ENCODE assay signal across 9 mouse cellular contexts in the genomic region with DNA sequence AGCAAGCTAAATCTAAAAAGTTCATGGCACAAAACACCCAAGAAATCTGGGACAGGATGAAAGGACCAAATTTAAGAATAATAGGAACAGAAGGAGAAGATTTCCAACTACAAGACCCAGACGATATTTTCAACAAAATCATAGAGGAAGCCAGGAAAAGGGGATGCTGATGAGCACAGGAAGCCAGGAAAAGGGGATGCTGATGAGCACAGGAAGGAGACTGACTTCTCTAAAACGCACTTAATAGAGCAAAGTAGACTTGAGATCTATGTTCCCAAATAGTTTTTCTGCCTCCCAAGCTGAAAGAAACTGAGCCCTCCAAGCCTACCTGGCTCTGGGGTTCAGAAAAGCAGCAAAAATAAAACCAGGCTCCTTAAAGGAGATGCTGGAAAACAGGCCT. TPM values are rescaled to one million over a fixed set of nuclear protein-coding genes. Genes with fewer than 3 reads are reported as not detected.
DNase-seq lines count a peak whose midpoint lies in the region; ATAC-seq and TF ChIP-seq lines count a peak whose summit lies in the region.
"Had no signal": no experiment of that assay in that cellular context is flagged by ENCODE, and none has a peak within 500 bp of the region (broad histone marks: within the 10 kb centered on the region; RNA-seq: fewer than 3 reads in every experiment).

No protein-coding gene starts in this region.

- WGBS in kidney, embryonic 14.5 days, result 57% methylated on average over 2 of the region's 2 CpGs
- 33% methylated on average over 2 of the region's 2 CpGs for WGBS in heart, postnatal 0 days
- WGBS in midbrain, embryonic 14.5 days, result 69% methylated on average over 2 of the region's 2 CpGs
- WGBS in cerebellum, adult 2 months, result 47% methylated on average over 2 of the region's 2 CpGs

- peaks cover 29% of the 10 kb centered on the region for H3K4me1 ChIP-seq in kidney, embryonic 14.5 days (ENCODE audit: control insufficient read depth, insufficient read depth, low read length)
- peaks cover 48% of the 10 kb centered on the region for H3K4me1 ChIP-seq in heart, postnatal 0 days (ENCODE audit: control insufficient read depth, insufficient read depth)
- peaks cover 32% of the 10 kb centered on the region for H3K4me1 ChIP-seq in midbrain, embryonic 14.5 days (ENCODE audit: control insufficient read depth, insufficient read depth, low read length)
- no peaks in the 10 kb centered on the region; the same call in 1 of the 2 replicates for H3K4me1 ChIP-seq in cerebellum, adult 2 months (ENCODE audit: control insufficient read depth, insufficient read depth, low read length)

- ATAC-seq in kidney, embryonic 14.5 days (ENCODE audit: low FRiP score, low TSS enrichment), result no peak
- no peak for ATAC-seq in heart, postnatal 0 days (ENCODE audit: insufficient read depth, low read depth)
- no peak for ATAC-seq in midbrain, embryonic 14.5 days (ENCODE audit: low FRiP score, low TSS enrichment)

- no peaks in the 10 kb centered on the region for H3K9me3 ChIP-seq in kidney, embryonic 14.5 days (ENCODE audit: control insufficient read depth, low read length)
- no peaks in the 10 kb centered on the region for H3K9me3 ChIP-seq in heart, postnatal 0 days (replicated peaks; ENCODE audit: control insufficient read depth, low read length)
- no peaks in the 10 kb centered on the region for H3K9me3 ChIP-seq in midbrain, embryonic 14.5 days (ENCODE audit: control insufficient read depth, low read length)

- no peak for TF ChIP-seq POLR2A in cerebellum, adult 2 months (IDR thresholded peaks at IDR 0.05; ENCODE audit: borderline replicate concordance, insufficient read depth, low read length)

- no peak overlapping the region; the same call in 1 of the 2 replicates for H3K27ac ChIP-seq in kidney, embryonic 14.5 days (ENCODE audit: low read depth, low read length)
- peak overlapping the region; percentile 90 for H3K27ac ChIP-seq in heart, postnatal 0 days (ENCODE audit: low read depth)
- no peak overlapping the region for H3K27ac ChIP-seq in midbrain, embryonic 14.5 days (replicated peaks; ENCODE audit: low read depth, low read length)
- H3K27ac ChIP-seq in cerebellum, adult 2 months (ENCODE audit: insufficient read depth, low read length), result no peak overlapping the region

- H3K9ac ChIP-seq in kidney, embryonic 14.5 days (ENCODE audit: low read depth, low read length), result 0 out of 2 replicates have a peak overlapping the region, but pooled peaks have one; percentile 42
- H3K9ac ChIP-seq in heart, postnatal 0 days (replicated peaks; ENCODE audit: low read depth, low read length), result no peak overlapping the region; the same call in 1 of the 2 replicates
- H3K9ac ChIP-seq in midbrain, embryonic 14.5 days (replicated peaks; ENCODE audit: low read length), result no peak overlapping the region

- no peaks in the 10 kb centered on the region for H3K27me3 ChIP-seq in kidney, embryonic 14.5 days (ENCODE audit: control insufficient read depth, insufficient read depth, low read length)
- H3K27me3 ChIP-seq in heart, postnatal 0 days (ENCODE audit: control insufficient read depth, insufficient read depth, low read length), result no peaks in the 10 kb centered on the region
- no peaks in the 10 kb centered on the region for H3K27me3 ChIP-seq in midbrain, embryonic 14.5 days (ENCODE audit: control insufficient read depth, insufficient read depth, low read length)
- no peaks in the 10 kb centered on the region for H3K27me3 ChIP-seq in cerebellum, adult 2 months (ENCODE audit: control insufficient read depth, insufficient read depth, low read length)

- peak overlapping the region; percentile 89; the same call in 1 of the 2 replicates for H3K4me3 ChIP-seq in kidney, embryonic 14.5 days (ENCODE audit: low read length)
- H3K4me3 ChIP-seq in heart, postnatal 0 days (ENCODE audit: low read depth, low read length), result peak overlapping the region; percentile 81
- no peak overlapping the region for H3K4me3 ChIP-seq in midbrain, embryonic 14.5 days (replicated peaks; ENCODE audit: low read depth, low read length)
- no peak overlapping the region for H3K4me3 ChIP-seq in cerebellum, adult 2 months (replicated peaks; ENCODE audit: insufficient read depth, low read depth, low read length)

- H3K4me2 ChIP-seq in kidney, embryonic 14.5 days (replicated peaks; ENCODE audit: low read depth, low read length), result peak overlapping the region; percentile 90
- H3K4me2 ChIP-seq in heart, postnatal 0 days (ENCODE audit: low read depth, low read length), result peak overlapping the region; percentile 94
- H3K4me2 ChIP-seq in midbrain, embryonic 14.5 days (ENCODE audit: low read length), result peak overlapping the region; percentile 95

- TF ChIP-seq EP300 in heart, postnatal 0 days (IDR thresholded peaks at IDR 0.05; ENCODE audit: low read depth), result no peak

- no peaks in the 10 kb centered on the region for H3K36me3 ChIP-seq in kidney, embryonic 14.5 days (ENCODE audit: control insufficient read depth, insufficient read depth, low read length)
- H3K36me3 ChIP-seq in heart, postnatal 0 days (replicated peaks; ENCODE audit: control insufficient read depth, insufficient read depth, low read length), result peaks cover 9% of the 10 kb centered on the region; the same call in 1 of the 2 replicates
- H3K36me3 ChIP-seq in midbrain, embryonic 14.5 days (ENCODE audit: control insufficient read depth, insufficient read depth, low read length), result no peaks in the 10 kb centered on the region

- TF ChIP-seq CTCF in heart, postnatal 0 days (IDR thresholded peaks at IDR 0.05; ENCODE audit: low read depth), result no peak
- TF ChIP-seq CTCF in cerebellum, adult 2 months (IDR thresholded peaks at IDR 0.05; ENCODE audit: borderline replicate concordance, insufficient read depth, low read depth, low read length), result no peak

- peak; percentile 3 for DNase-seq in adrenal gland, postnatal 10 days
- DNase-seq in adrenal gland, adult 18-20 months (ENCODE audit: low spot score in 2 of 2), result no peak
- DNase-seq in kidney, postnatal 10 days, result no peak
- DNase-seq in heart, postnatal 0 days (ENCODE audit: low spot score), result no peak
- no peak for DNase-seq in midbrain, embryonic 14.5 days
- no peak for DNase-seq in cerebellum, adult 2 months
- no peak for DNase-seq in retina, embryonic 14.5 days (ENCODE audit: low spot score)
- DNase-seq: embryo, embryonic 11 days had no signal

RNA-seq across cellular contexts. Expression of a gene that starts 2.8 kb away (rescaled TPM):
- total RNA-seq in adrenal gland, postnatal 10 days (2021), result 100 to 1,000 TPM; 113 to 121 TPM
- 100 to 1,000 TPM; 106 to 124 TPM for total RNA-seq in adrenal gland, adult 18-20 months (2021)
- polyA plus RNA-seq in kidney, embryonic 14.5 days (2014; fragmentation: Nextera tagmentation; extraction: Ambion mirVana), result 20.4 and 22.1 TPM in 2 replicates
- total RNA-seq in heart, postnatal 0 days (2014; rRNA removed; ENCODE audit: low replicate concordance), result 132 and 145 TPM in 2 replicates
- polyA plus RNA-seq in heart, postnatal 0 days (2015; fragmentation: Nextera tagmentation; extraction: Ambion mirVana), result 13.4 and 13.9 TPM in 2 replicates
- 21.6 and 22.5 TPM in 2 replicates for polyA plus RNA-seq in midbrain, embryonic 14.5 days (2014; fragmentation: Nextera tagmentation; extraction: Ambion mirVana)
- 104 and 123 TPM in 2 replicates for polyA plus RNA-seq in cerebellum, adult 2 months (2012; rRNA removed)

Comparison
In these comparisons a context has a peak if more than half of its experiments do, and no peak if none do; other contexts are left out.
1. H3K4me3 ChIP-seq: peak in kidney, embryonic 14.5 days (single experiment) and heart, postnatal 0 days (single experiment); none in midbrain, embryonic 14.5 days (single experiment) and cerebellum, adult 2 months (single experiment).
2. Peak in every context shown above with its lines, with median percentiles within 50 percentile points of each other: H3K4me2 ChIP-seq.